7 mouse cellular contexts compared by ENCODE assay signal in the genomic region with DNA sequence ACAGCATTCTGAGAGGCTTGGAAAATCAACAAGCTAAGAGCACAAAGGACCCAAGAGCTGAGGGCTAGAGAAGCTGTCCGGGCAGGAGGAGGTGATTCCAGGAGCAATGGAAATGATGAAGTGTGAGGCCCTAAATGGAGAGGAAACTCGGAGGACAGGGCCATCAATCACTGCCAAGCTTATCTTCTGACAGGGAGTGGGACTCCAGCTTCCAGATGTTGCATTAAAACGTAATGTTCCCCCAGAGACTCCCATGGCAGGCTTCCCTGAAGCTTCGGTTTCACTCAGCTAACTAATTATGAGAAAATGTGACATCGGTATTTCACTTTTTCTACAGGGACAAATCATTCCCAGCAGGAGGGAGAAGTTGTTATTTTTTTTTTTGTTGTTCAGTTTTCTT.
DNase-seq lines count a peak whose midpoint lies in the region; ATAC-seq and TF ChIP-seq lines count a peak whose summit lies in the region.

No protein-coding gene starts in this region.

- H3K4me3 ChIP-seq in gastrocnemius, adult 2 months, result no peak overlapping the region

- intact Hi-C loops in gastrocnemius, adult 2 months (cut with DNase I), result no loop called here

- no peak overlapping the region for H3K27ac ChIP-seq in gastrocnemius, adult 2 months

- no peak for ATAC-seq in erythroblast, adult 5-6 weeks (replicated peaks; ENCODE audit: low FRiP score, poor library complexity, severe bottlenecking)

- TF ChIP-seq CTCF in gastrocnemius, adult 2 months (IDR thresholded peaks at IDR 0.05), result no peak

- peak; percentile 88 for DNase-seq in embryo, embryonic 10.5 days (ENCODE audit: low spot score)
- DNase-seq in gastrocnemius, adult 2 months, result peak; percentile 73
- peak; percentile 88 for DNase-seq in hindlimb bud, embryonic 11.5 days (ENCODE audit: extremely low spot score, low read depth, low spot score)
- DNase-seq in lung, postnatal 25 days (ENCODE audit: low spot score), result peak; percentile 48
- no peak for DNase-seq in thymus, postnatal 0 days (ENCODE audit: low spot score)
- DNase-seq in layer of hippocampus, adult 18-20 months (ENCODE audit: low spot score in 2 of 2), result no peak

Comparison
In these comparisons a context has a peak if more than half of its experiments do, and no peak if none do; other contexts are left out.
1. DNase-seq: peak in embryo, embryonic 10.5 days (single experiment), gastrocnemius, adult 2 months (single experiment), hindlimb bud, embryonic 11.5 days (single experiment) and lung, postnatal 25 days (single experiment); none in thymus, postnatal 0 days (single experiment) and layer of hippocampus, adult 18-20 months (0 of 2).